ENCODE assay signal across 10 mouse cellular contexts in the genomic region with DNA sequence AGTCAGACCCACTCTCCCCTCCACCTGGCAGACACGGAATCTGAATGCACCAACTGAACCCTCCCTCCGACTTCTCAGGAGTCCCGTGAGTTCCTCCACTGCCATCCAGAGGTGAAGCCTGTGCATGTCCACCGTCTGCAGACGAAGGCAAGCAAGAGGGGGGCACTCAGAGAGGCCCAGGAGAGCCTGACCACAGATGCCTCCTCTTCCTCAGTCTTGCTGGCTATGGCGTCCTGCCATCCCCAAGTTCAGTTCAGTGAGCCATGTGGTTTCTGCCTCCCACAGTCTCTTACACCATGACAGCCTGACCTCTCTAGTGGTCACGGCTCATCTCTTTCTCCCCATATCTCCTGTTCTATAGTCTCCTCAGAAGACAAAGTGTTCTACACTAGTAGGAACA. TPM values are rescaled to one million over a fixed set of nuclear protein-coding genes. Genes with fewer than 3 reads are reported as not detected.
A peak's percentile ranks its signal among the peaks of the same experiment; 100 is the strongest.
DNase-seq lines count a peak whose midpoint lies in the region; ATAC-seq and TF ChIP-seq lines count a peak whose summit lies in the region.
"Had no signal": no experiment of that assay in that cellular context is flagged by ENCODE, and none has a peak within 500 bp of the region (broad histone marks: within the 10 kb centered on the region; RNA-seq: fewer than 3 reads in every experiment).

No protein-coding gene starts in this region.

- H3K27me3 ChIP-seq in heart, postnatal 0 days (ENCODE audit: control insufficient read depth, insufficient read depth, low read length) = no peaks in the 10 kb centered on the region
- H3K27me3 ChIP-seq in spleen, adult 2 months (ENCODE audit: control insufficient read depth, insufficient read depth, low read length) = no peaks in the 10 kb centered on the region
- no peaks in the 10 kb centered on the region for H3K27me3 ChIP-seq in neural tube, embryonic 15.5 days (replicated peaks)

- H3K4me1 ChIP-seq in heart, postnatal 0 days (ENCODE audit: control insufficient read depth, insufficient read depth) = peaks cover 57% of the 10 kb centered on the region
- H3K4me1 ChIP-seq in spleen, adult 2 months (ENCODE audit: control insufficient read depth, insufficient read depth, insufficient read length) = peaks cover 20% of the 10 kb centered on the region
- H3K4me1 ChIP-seq in neural tube, embryonic 15.5 days = peaks cover 23% of the 10 kb centered on the region

- no peaks in the 10 kb centered on the region for H3K9me3 ChIP-seq in heart, postnatal 0 days (replicated peaks; ENCODE audit: control insufficient read depth, low read length)
- H3K9me3 ChIP-seq in neural tube, embryonic 15.5 days (replicated peaks) = no peaks in the 10 kb centered on the region

- peak; percentile 42 for TF ChIP-seq CTCF in heart, postnatal 0 days (IDR thresholded peaks at IDR 0.05; ENCODE audit: low read depth)
- TF ChIP-seq CTCF in spleen, adult 2 months (IDR thresholded peaks at IDR 0.05; ENCODE audit: extremely low read depth, insufficient read depth, insufficient read length, insufficient replicate concordance) = no peak

- TF ChIP-seq POLR2A in spleen, adult 2 months (IDR thresholded peaks at IDR 0.05; ENCODE audit: low read depth, low read length) = no peak

- peak overlapping the region; percentile 80 for H3K27ac ChIP-seq in heart, postnatal 0 days (ENCODE audit: low read depth)
- H3K27ac ChIP-seq in spleen, adult 2 months (ENCODE audit: insufficient read depth, low read length) = peak overlapping the region; percentile 40
- no peak overlapping the region for H3K27ac ChIP-seq in neural tube, embryonic 15.5 days (replicated peaks)

- no peak overlapping the region for H3K4me3 ChIP-seq in heart, postnatal 0 days (ENCODE audit: low read depth, low read length)
- no peak overlapping the region for H3K4me3 ChIP-seq in spleen, adult 2 months (ENCODE audit: extremely low read depth, insufficient read depth, insufficient read length)
- H3K4me3 ChIP-seq in neural tube, embryonic 15.5 days (replicated peaks) = no peak overlapping the region
- H3K4me3 ChIP-seq: myocyte had no signal

- peak; percentile 48 for ATAC-seq in heart, postnatal 0 days (ENCODE audit: insufficient read depth, low read depth)
- ATAC-seq in monocyte, adult 5-6 weeks (replicated peaks; ENCODE audit: insufficient number of reproducible peaks, low FRiP score, low TSS enrichment, poor library complexity, severe bottlenecking) = 0 out of 2 replicates have a peak, but pooled peaks have one; percentile 15
- ATAC-seq in neural tube, embryonic 15.5 days (ENCODE audit: low FRiP score) = no peak

- H3K36me3 ChIP-seq in heart, postnatal 0 days (replicated peaks; ENCODE audit: control insufficient read depth, insufficient read depth, low read length) = peaks cover 50% of the 10 kb centered on the region
- no peaks in the 10 kb centered on the region for H3K36me3 ChIP-seq in spleen, adult 2 months (ENCODE audit: control insufficient read depth, insufficient read depth, low read length)
- peaks cover 66% of the 10 kb centered on the region for H3K36me3 ChIP-seq in neural tube, embryonic 15.5 days

- TF ChIP-seq EP300 in heart, postnatal 0 days (IDR thresholded peaks at IDR 0.05; ENCODE audit: low read depth) = no peak

- 30% methylated on average over 7 of the region's 7 CpGs for WGBS in heart, postnatal 0 days
- 44% methylated on average over 7 of the region's 7 CpGs for WGBS in spleen, adult 2 months
- WGBS in neural tube, embryonic 15.5 days = 85% methylated on average over 7 of the region's 7 CpGs

- H3K4me2 ChIP-seq in heart, postnatal 0 days (ENCODE audit: low read depth, low read length) = no peak overlapping the region
- H3K4me2 ChIP-seq in neural tube, embryonic 15.5 days = no peak overlapping the region

- peak; percentile 36 for DNase-seq in heart, postnatal 0 days (ENCODE audit: low spot score)
- DNase-seq in heart, adult 18-20 months = no peak
- no peak for DNase-seq in spleen, adult 2 months (ENCODE audit: low read depth in 1 of 2, low spot score in 2 of 2)
- DNase-seq in spleen, postnatal 4 days (ENCODE audit: low spot score in 2 of 2) = no peak
- DNase-seq in right cerebral cortex, postnatal 36 days (ENCODE audit: low spot score in 2 of 2) = no peak
- no peak for DNase-seq in ovary, postnatal 36 days (ENCODE audit: low spot score)
- DNase-seq: gastrocnemius, postnatal 36 days had no signal

- H3K9ac ChIP-seq in heart, postnatal 0 days (replicated peaks; ENCODE audit: low read depth, low read length) = no peak overlapping the region
- no peak overlapping the region for H3K9ac ChIP-seq in neural tube, embryonic 15.5 days (replicated peaks)

RNA-seq across cellular contexts. Expression of a gene that starts 9.2 kb away (rescaled TPM):
- total RNA-seq in heart, postnatal 0 days (2014; rRNA removed; ENCODE audit: low replicate concordance) = 74.5 and 107 TPM in 2 replicates
- 60.8 and 72.5 TPM in 2 replicates for polyA plus RNA-seq in heart, postnatal 0 days (2015; fragmentation: Nextera tagmentation; extraction: Ambion mirVana)
- 10 to 100 TPM; 43.8 to 47.7 TPM for total RNA-seq in heart, adult 18-20 months (2021)
- polyA plus RNA-seq in spleen, adult 2 months (2012; rRNA removed) = 15.7 and 15.8 TPM in 2 replicates
- 36.4 to 81.1 TPM (median 62.3 TPM) in 3 replicates for total RNA-seq in monocyte, adult 5-6 weeks (2017)
- 214 and 230 TPM in 2 replicates for polyA plus RNA-seq in neural tube, embryonic 15.5 days (2015; fragmentation: Nextera tagmentation; extraction: Ambion mirVana)

RNA-seq across cellular contexts. Expression of a gene that starts 50.3 kb away (rescaled TPM):
- total RNA-seq in heart, postnatal 0 days (2014; rRNA removed; ENCODE audit: low replicate concordance) = 8.0 and 20.3 TPM in 2 replicates
- 7.8 and 8.5 TPM in 2 replicates for polyA plus RNA-seq in heart, postnatal 0 days (2015; fragmentation: Nextera tagmentation; extraction: Ambion mirVana)
- total RNA-seq in heart, adult 18-20 months (2021) = 1 to 10 TPM; 6.4 to 8.3 TPM
- polyA plus RNA-seq in spleen, adult 2 months (2012; rRNA removed) = 41.6 and 43.2 TPM in 2 replicates
- 15.6 to 17.6 TPM (median 16.8 TPM) in 3 replicates for total RNA-seq in monocyte, adult 5-6 weeks (2017)
- polyA plus RNA-seq in neural tube, embryonic 15.5 days (2015; fragmentation: Nextera tagmentation; extraction: Ambion mirVana) = 17.1 and 19.3 TPM in 2 replicates

RNA-seq across cellular contexts. Expression of a gene that starts 51.8 kb away (rescaled TPM):
- 3.3 and 4.2 TPM in 2 replicates for total RNA-seq in heart, postnatal 0 days (2014; rRNA removed; ENCODE audit: low replicate concordance)
- 0.84 and 0.89 TPM in 2 replicates for polyA plus RNA-seq in heart, postnatal 0 days (2015; fragmentation: Nextera tagmentation; extraction: Ambion mirVana)
- total RNA-seq in heart, adult 18-20 months (2021) = 1 to 10 TPM; 3.8 to 4.0 TPM
- 1.0 and 1.2 TPM in 2 replicates for polyA plus RNA-seq in spleen, adult 2 months (2012; rRNA removed)
- 0.39 to 1.1 TPM in 2 of 3 replicates, not detected in the other for total RNA-seq in monocyte, adult 5-6 weeks (2017)
- polyA plus RNA-seq in neural tube, embryonic 15.5 days (2015; fragmentation: Nextera tagmentation; extraction: Ambion mirVana) = 0.83 and 1.1 TPM in 2 replicates
